Mouse (Mus musculus) cerebellum, adult 2 months (tissue): ENCODE data around the gene Wnk2.

Experiments
- CTCF ChIP-seq: fragments of 200-500 bp; IDR thresholded peaks from 2 replicates; pipeline ENCODE4 v1.5.1; 2011; ENCODE audit warnings: low read depth, mild to moderate bottlenecking, control low read depth, low read length, moderate library complexity, borderline replicate concordance; ENCODE audit not compliant: insufficient read depth
- POLR2A ChIP-seq: fragments of 200-500 bp; IDR thresholded peaks from 2 replicates; pipeline ENCODE4 v1.6.1; 2011; ENCODE audit warnings: low read length, control low read depth, borderline replicate concordance; ENCODE audit not compliant: insufficient read depth

GRCm38 (mm10) chr13:49073295-49073694 is 74.5 kb downstream of the Wnk2 start:
- TF ChIP-seq CTCF, result no peak
- TF ChIP-seq POLR2A, result no peak
